Mouse (Mus musculus) left cerebral cortex, adult 2 months (tissue): ENCODE measurements at regions not wholly inside any gene's neighbourhood (a gene's known extent, or its start where the extent isn't known, plus 50 kb on each side); places are given as distances from the start of the nearest gene placed in this dataset.

Experiments used
- DNase-seq, 2 experiments: peaks; one replicate each; pipeline ENCODE4 v3.0.0; 2021 to 2022; ENCODE audit warnings: low spot score in 2 of 2, mixed read lengths in 1 of 2; ENCODE audit errors: extremely low spot score in 1 of 2
- H3K27ac ChIP-seq: fragments of 200-600 bp; 2 replicates; pipeline ENCODE4 v1.8.1; 2022
- H3K4me3 ChIP-seq: fragments of 200-600 bp; 2 replicates; pipeline ENCODE4 v1.8.1; 2022
- CTCF ChIP-seq: fragments of 200-600 bp; IDR thresholded peaks from 2 replicates; pipeline ENCODE4 v1.8.1; 2022; ENCODE audit warnings: antibody characterized with exemption, mild to moderate bottlenecking, moderate library complexity
- intact Hi-C: fragments of 180-260 bp; cut with DNase I; formaldehyde crosslinking; loops from one replicate; pipeline ENCODE4 v1.15.1; 2025

- intact Hi-C loops: loop anchor here (5.0 kb wide), 1 partner anchor 230 kb away; the partner anchor contains the start of gene Cxcr4
- TF ChIP-seq CTCF: no peak
Measured at GRCm38 (mm10) chr1:128821991-128822390, 229.9 kb upstream of the Cxcr4 start.

GRCm38 (mm10) chr1:128820527-128820926 is 228.4 kb upstream of the Cxcr4 start:
- TF ChIP-seq CTCF: no peak; the same call in 1 of the 2 replicates
- DNase-seq: no peak
- H3K27ac ChIP-seq: no peak overlapping the region
- intact Hi-C loops: loop anchor here (5.0 kb wide), 1 partner anchor 228 kb away; the partner anchor contains the start of gene Cxcr4
- no peak overlapping the region for H3K4me3 ChIP-seq

More at GRCm38 (mm10) chr1:128821991-128822390, 229.9 kb upstream of the Cxcr4 start:
- Histone ChIP-seq H3K4me3 (no peak overlapping the region), H3K27ac (no peak overlapping the region)
- DNase-seq: no peak

- H3K27ac ChIP-seq: no peak overlapping the region
- no peak overlapping the region for H3K4me3 ChIP-seq
- no peak for TF ChIP-seq CTCF
- intact Hi-C loops: loop anchor here (5.0 kb wide), 1 partner anchor 227 kb away; the partner anchor contains the start of gene Cxcr4
- no peak for DNase-seq
Measured at GRCm38 (mm10) chr1:128819611-128820010, 227.5 kb upstream of the Cxcr4 start.

- Histone ChIP-seq H3K4me3 (no peak overlapping the region), H3K27ac (no peak overlapping the region)
- TF ChIP-seq CTCF: no peak
- intact Hi-C loops: no loop called here
- DNase-seq: no peak
Measured at GRCm38 (mm10) chr1:128813379-128813778, 221.3 kb upstream of the Cxcr4 start.

GRCm38 (mm10) chr1:128810860-128811259 is 218.8 kb upstream of the Cxcr4 start:
- TF ChIP-seq CTCF: no peak
- no peak for DNase-seq
- Histone ChIP-seq H3K4me3 (no peak overlapping the region), H3K27ac (no peak overlapping the region)
- intact Hi-C loops: no loop called here

GRCm38 (mm10) chr1:128810094-128810493 is 218.0 kb upstream of the Cxcr4 start:
- H3K4me3 ChIP-seq: no peak overlapping the region
- no peak for TF ChIP-seq CTCF
- no peak overlapping the region for H3K27ac ChIP-seq
- no peak for DNase-seq
- intact Hi-C loops: no loop called here

GRCm38 (mm10) chr1:128809601-128810000 is 217.5 kb upstream of the Cxcr4 start:
- Histone ChIP-seq H3K27ac (no peak overlapping the region), H3K4me3 (no peak overlapping the region)
- no peak for DNase-seq
- no peak for TF ChIP-seq CTCF
- intact Hi-C loops: loop anchor here (5.0 kb wide), 1 partner anchor 197 kb away; no protein-coding TSS in a partner anchor

GRCm38 (mm10) chr1:128808599-128808998 is 216.5 kb upstream of the Cxcr4 start:
- Histone ChIP-seq H3K4me3 (no peak overlapping the region), H3K27ac (no peak overlapping the region)
- intact Hi-C loops: loop anchor here (5.0 kb wide), 1 partner anchor 196 kb away; no protein-coding TSS in a partner anchor
- no peak for TF ChIP-seq CTCF
- DNase-seq: no peak

GRCm38 (mm10) chr1:128805687-128806653 is 213.9 kb upstream of the Cxcr4 start:
- no peak for DNase-seq
- Histone ChIP-seq H3K4me3 (no peak overlapping the region), H3K27ac (no peak overlapping the region)
- no peak for TF ChIP-seq CTCF
- intact Hi-C loops: loop anchor here (5.0 kb wide), 1 partner anchor 194 kb away; no protein-coding TSS in a partner anchor

- H3K4me3 ChIP-seq: no peak overlapping the region
- no peak for DNase-seq
- TF ChIP-seq CTCF: no peak
- intact Hi-C loops: no loop called here
- H3K27ac ChIP-seq: no peak overlapping the region
Measured at GRCm38 (mm10) chr1:128803433-128804060, 211.5 kb upstream of the Cxcr4 start.

GRCm38 (mm10) chr1:128803058-128803432 is 211.0 kb upstream of the Cxcr4 start:
- intact Hi-C loops: no loop called here
- Histone ChIP-seq H3K27ac (no peak overlapping the region), H3K4me3 (no peak overlapping the region)
- no peak for DNase-seq
- TF ChIP-seq CTCF: no peak

- H3K4me3 ChIP-seq: no peak overlapping the region
- intact Hi-C loops: no loop called here
- no peak for DNase-seq
- no peak overlapping the region for H3K27ac ChIP-seq
- TF ChIP-seq CTCF: no peak
Measured at GRCm38 (mm10) chr1:128798721-128799120, 206.6 kb upstream of the Cxcr4 start.
